Mouse (Mus musculus): ENCODE measurements at regions not wholly inside any gene's neighbourhood (a gene's known extent, or its start where the extent isn't known, plus 50 kb on each side); places are given as distances from the start of the nearest gene placed in this dataset.
"Not testable (repeated sequence)": the region's sequence is repeated elsewhere in the genome, so short reads cannot be mapped to it uniquely, and the experiment has no call there.

GRCm38 (mm10) chr14:17560001-17560400 lies 100.1 kb upstream of the Thrb start:
- not testable (repeated sequence) for DNase-seq

- DNase-seq, result no peak
Observed at GRCm38 (mm10) chr14:17567927-17568326, 92.1 kb upstream of the Thrb start.

- DNase-seq, result no peak
Observed at GRCm38 (mm10) chr14:17569087-17569636, 90.9 kb upstream of the Thrb start.

- no peak for DNase-seq
Observed at GRCm38 (mm10) chr14:17578776-17579175, 81.3 kb upstream of the Thrb start.

GRCm38 (mm10) chr14:17589595-17589994 lies 70.5 kb upstream of the Thrb start:
- no peak for DNase-seq

GRCm38 (mm10) chr14:17599553-17599952 lies 60.5 kb upstream of the Thrb start:
- no peak for DNase-seq

- DNase-seq, result no peak
Observed at GRCm38 (mm10) chr14:17602357-17602756, 57.7 kb upstream of the Thrb start.

GRCm38 (mm10) chr14:17606018-17606417 lies 54.0 kb upstream of the Thrb start:
- no peak for DNase-seq

GRCm38 (mm10) chr14:17607186-17607585 lies 52.9 kb upstream of the Thrb start:
- DNase-seq, result no peak
